Mouse (Mus musculus): Measurements from ENCODE around the gene Ninl.

DNA sequence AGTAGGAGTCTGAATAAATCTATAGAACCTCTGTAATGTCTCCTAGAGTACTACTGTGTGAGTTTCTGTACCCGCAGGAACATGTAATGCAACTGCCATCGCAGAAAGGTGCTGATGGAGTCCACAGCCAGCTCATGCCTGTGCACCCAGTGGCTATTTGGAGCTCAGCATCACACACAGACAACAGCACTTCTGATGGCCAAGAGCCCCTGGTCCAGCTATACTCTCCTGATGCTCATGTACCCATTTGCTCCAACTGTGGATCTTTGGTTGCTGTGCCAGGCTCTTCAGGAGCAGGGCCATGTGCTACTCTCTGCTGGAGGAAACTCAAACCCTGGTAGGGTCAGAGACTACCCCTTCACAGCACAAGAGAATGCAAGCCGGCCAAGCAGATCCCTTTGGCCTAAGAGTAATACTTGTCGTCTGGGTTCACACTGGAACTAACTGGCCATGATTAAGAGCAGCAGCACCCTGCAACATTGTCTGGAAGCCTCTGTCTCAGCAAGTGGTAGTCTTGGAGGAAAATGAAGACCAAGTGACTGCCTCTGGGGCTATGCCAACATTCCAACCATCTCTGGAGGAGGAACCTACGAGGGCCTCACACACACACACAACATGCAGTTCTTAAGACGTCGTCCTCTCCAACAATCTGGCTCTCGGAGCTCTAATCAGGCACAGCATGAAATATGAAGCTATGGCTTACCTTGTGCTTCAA, 65.6 kb downstream of the Ninl start:
- no peak for TF ChIP-seq POLR2A (IDR thresholded peaks at IDR 0.05; ENCODE audit: low read depth, low read length)
- TF ChIP-seq CTCF (IDR thresholded peaks at IDR 0.05; ENCODE audit: borderline replicate concordance, insufficient read depth, low read length) = no peak
